Mouse (Mus musculus) heart, embryonic 11.5 days (tissue): ENCODE results near the gene Fstl3. TPM values are rescaled to one million over a fixed set of nuclear protein-coding genes. Genes with fewer than 3 reads are reported as not detected.

Experiments
- ATAC-seq: fragments of 200-750 bp; cut with Nextera tagmentation; replicated peaks from 2 replicates; pipeline ENCODE4 v1.8.0; 2017; ENCODE audit warnings: moderate library complexity; ENCODE audit not compliant: insufficient number of reproducible peaks, low FRiP score, low TSS enrichment
- H3K27ac ChIP-seq: fragments of 300-500 bp; sonication (generic); 2 replicates; pipeline ENCODE4 v1.5.1; 2014; ENCODE audit warnings: mild to moderate bottlenecking, low read depth, low read length
- H3K27me3 ChIP-seq: fragments of 300-500 bp; sonication (generic); 2 replicates; pipeline ENCODE4 v1.6.1; 2014; ENCODE audit warnings: mild to moderate bottlenecking, low read length, mixed read lengths; ENCODE audit not compliant: control insufficient read depth, insufficient read depth
- H3K36me3 ChIP-seq: fragments of 300-500 bp; sonication (generic); 2 replicates; pipeline ENCODE4 v1.6.1; 2014; ENCODE audit warnings: mild to moderate bottlenecking, low read length, moderate library complexity, mixed read lengths; ENCODE audit not compliant: control insufficient read depth, insufficient read depth
- H3K4me1 ChIP-seq: fragments of 300-500 bp; sonication (generic); 2 replicates; pipeline ENCODE4 v1.6.1; 2014; ENCODE audit warnings: low read length; ENCODE audit not compliant: control insufficient read depth, insufficient read depth
- H3K4me2 ChIP-seq: fragments of 300-500 bp; sonication (generic); 2 replicates; pipeline ENCODE4 v1.6.1; 2014; ENCODE audit warnings: mild to moderate bottlenecking, moderate library complexity
- H3K4me3 ChIP-seq: fragments of 300-500 bp; sonication (generic); 2 replicates; pipeline ENCODE4 v1.5.1; 2014; ENCODE audit warnings: low read depth, low read length
- H3K9ac ChIP-seq: fragments of 300-500 bp; sonication (generic); 2 replicates; pipeline ENCODE4 v1.6.1; 2014; ENCODE audit warnings: mild to moderate bottlenecking, low read depth, low read length, moderate library complexity
- H3K9me3 ChIP-seq: fragments of 300-500 bp; sonication (generic); replicated peaks from 2 replicates; pipeline ENCODE4 v1.6.1; 2016; ENCODE audit warnings: low read length; ENCODE audit not compliant: control insufficient read depth
- WGBS: fragments of 180-500 bp; shearing (Covaris S2); extraction: QIAGEN DNeasy Blood & Tissue Kit; methylation state at CpG from one replicate; pipeline ENCODE4 v1.1.7; 2014; ENCODE audit not compliant: insufficient replicate concordance; 5-methylcytosine and 5-hydroxymethylcytosine counted together
- polyA plus RNA-seq: library from polyadenylated mRNA; unstranded; fragments of >200 nt; fragmentation: Nextera tagmentation; extraction: Ambion mirVana; gene quantifications from 2 replicates; pipeline ENCODE4 v1.2.1, GENCODE M21; 2014

The Fstl3 gene
- polyA plus RNA-seq, 1 experiment from 2014 or later: 11.4 TPM

DNA sequence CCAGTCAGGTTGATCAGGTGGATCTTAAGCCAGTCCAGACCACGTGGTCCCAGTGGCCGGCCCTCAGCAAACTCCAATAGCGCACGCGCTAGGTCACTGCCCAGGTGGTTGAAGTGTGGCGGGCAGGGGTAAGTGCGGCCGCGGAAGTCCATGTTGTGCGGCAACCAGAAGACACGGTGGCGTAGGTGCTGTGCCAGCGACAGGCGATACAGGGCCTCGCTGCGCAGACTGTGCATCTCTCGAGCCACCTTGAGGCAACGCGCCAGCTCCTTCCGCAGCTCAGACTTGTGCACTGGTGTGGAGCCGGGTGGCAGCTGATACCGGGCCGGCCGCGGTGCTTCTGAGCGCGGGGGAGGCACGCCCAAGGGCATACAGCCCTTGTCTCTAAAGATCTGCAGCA, 37.8 kb upstream of the Fstl3 start:
- H3K4me2 ChIP-seq: no peak overlapping the region
- H3K9me3 ChIP-seq: peaks cover 58% of the 10 kb centered on the region
- H3K9ac ChIP-seq: no peak overlapping the region
- no peak for ATAC-seq
- peaks cover 79% of the 10 kb centered on the region for H3K36me3 ChIP-seq
- peaks cover 24% of the 10 kb centered on the region for H3K27me3 ChIP-seq
- H3K27ac ChIP-seq: no peak overlapping the region
- H3K4me1 ChIP-seq: peaks cover 3% of the 10 kb centered on the region; the same call in 1 of the 2 replicates
- 96% methylated on average over 28 of the region's 28 CpGs for WGBS
- no peak overlapping the region for H3K4me3 ChIP-seq

DNA sequence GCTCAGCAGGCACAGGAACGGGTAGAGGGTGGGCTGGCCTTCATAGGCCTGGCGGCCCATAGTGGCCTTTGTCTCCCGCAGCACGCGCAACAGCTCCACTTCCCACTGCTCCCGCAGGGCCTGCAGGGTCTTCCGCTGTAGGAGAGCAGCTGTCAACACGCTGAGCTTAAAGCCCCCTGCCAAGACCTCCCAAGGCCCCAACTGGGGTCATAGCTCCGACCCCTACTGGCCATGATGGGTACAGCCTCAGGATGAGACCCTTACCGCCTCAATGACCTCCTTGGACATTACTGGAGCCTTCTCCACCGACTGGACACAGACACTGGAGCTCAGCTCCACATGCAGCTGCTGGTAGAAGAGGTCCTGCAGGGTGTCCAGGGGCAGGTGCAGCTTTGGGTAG, 36.2 kb upstream of the Fstl3 start:
- H3K9me3 ChIP-seq: peaks cover 51% of the 10 kb centered on the region
- 75% methylated on average over 11 of the region's 11 CpGs for WGBS
- H3K9ac ChIP-seq: no peak overlapping the region
- H3K27ac ChIP-seq: no peak overlapping the region
- H3K27me3 ChIP-seq: peaks cover 10% of the 10 kb centered on the region
- no peak overlapping the region for H3K4me2 ChIP-seq
- peaks cover 75% of the 10 kb centered on the region for H3K36me3 ChIP-seq
- 0 out of 2 replicates have a peak overlapping the region, but pooled peaks have one; percentile 8 for H3K4me3 ChIP-seq
- no peak for ATAC-seq
- H3K4me1 ChIP-seq: peaks cover 7% of the 10 kb centered on the region

DNA sequence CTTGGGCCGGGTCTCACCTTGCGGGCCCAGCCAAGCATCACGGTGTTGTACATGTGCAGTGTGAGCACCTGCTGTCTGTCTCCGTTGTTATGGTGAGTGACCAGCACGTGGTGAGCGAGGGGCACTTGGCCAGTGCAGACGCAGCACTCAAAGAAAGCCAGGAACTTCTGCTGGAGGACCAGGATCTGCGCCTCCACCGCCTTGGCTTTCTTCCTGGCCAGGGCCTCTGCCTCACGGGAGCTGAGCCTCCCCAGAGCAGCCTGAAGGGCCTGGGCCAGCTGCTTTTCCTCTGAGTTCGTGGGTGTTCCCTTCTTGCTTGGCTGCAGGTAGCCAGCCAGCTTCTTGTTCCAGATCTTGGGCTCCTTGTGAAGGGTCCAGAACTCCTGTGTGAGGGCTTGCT, 33.9 kb upstream of the Fstl3 start:
- H3K27me3 ChIP-seq: no peaks in the 10 kb centered on the region
- peaks cover 33% of the 10 kb centered on the region for H3K9me3 ChIP-seq
- H3K36me3 ChIP-seq: peaks cover 52% of the 10 kb centered on the region
- H3K4me3 ChIP-seq: no peak overlapping the region
- H3K4me2 ChIP-seq: no peak overlapping the region
- peaks cover 7% of the 10 kb centered on the region for H3K4me1 ChIP-seq
- no peak for ATAC-seq
- WGBS: 88% methylated on average over 11 of the region's 11 CpGs
- no peak overlapping the region for H3K9ac ChIP-seq
- no peak overlapping the region for H3K27ac ChIP-seq

DNA sequence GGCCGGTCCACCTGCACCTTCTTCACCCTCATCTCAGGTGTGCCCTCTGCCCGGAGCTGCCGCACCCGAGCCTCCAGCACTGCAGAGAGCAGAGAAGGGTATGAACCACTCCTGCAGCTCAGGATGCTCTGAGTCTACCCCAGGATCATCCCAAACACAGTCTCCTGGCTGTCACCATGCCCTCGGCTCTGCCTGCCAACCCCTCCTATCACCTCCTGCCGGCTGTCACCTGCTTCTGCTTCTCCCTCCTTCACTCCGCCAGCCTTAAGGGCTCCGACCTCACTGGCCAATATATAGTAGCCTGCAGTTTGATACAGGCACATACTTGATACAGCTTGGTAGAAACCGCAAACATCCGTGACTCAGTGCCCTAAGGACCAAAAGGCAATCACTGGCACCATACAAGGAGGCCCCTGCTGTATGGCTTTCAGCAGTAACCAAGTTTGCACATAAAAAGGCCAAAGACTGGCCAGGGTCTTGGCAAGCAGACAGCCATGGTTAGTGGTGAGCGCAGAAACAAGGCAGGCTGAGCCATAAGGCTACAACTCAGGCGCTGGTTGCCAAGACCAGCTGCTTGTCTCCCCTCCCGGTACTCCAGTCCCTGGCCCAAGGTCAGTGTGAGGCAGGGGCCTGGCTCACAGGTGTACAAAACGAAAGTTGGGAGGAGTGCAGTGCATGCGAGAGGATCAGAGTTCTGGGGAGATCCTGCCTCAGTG, 33.3 kb upstream of the Fstl3 start:
- 95% methylated on average over 15 of the region's 15 CpGs for WGBS
- no peak overlapping the region for H3K4me2 ChIP-seq
- H3K4me1 ChIP-seq: peaks cover 7% of the 10 kb centered on the region
- peaks cover 27% of the 10 kb centered on the region for H3K9me3 ChIP-seq
- H3K27me3 ChIP-seq: no peaks in the 10 kb centered on the region
- H3K4me3 ChIP-seq: no peak overlapping the region
- ATAC-seq: no peak
- H3K27ac ChIP-seq: no peak overlapping the region
- no peak overlapping the region for H3K9ac ChIP-seq
- peaks cover 45% of the 10 kb centered on the region for H3K36me3 ChIP-seq

DNA sequence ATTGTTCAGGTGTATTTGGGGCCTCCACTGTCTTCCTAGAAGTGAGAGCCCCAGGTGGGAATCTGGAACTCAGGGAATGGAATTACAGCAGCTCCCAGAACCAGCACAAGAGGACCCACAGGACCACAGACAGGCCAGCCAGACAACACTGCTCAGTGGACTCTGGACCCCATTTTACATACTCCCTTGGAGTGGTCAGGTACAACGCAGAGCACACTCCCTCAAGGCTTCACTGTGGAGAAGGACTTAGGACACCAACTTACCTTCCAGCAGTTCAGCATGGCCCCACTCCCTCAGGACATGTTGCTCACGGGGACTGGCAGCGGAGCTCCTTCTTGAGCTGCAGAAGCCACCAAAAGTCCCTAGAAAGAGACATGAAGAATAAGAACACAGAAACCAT, 31.7 kb upstream of the Fstl3 start:
- Histone ChIP-seq H3K9ac (no peak overlapping the region), H3K27ac (no peak overlapping the region), H3K9me3 (peaks cover 10% of the 10 kb centered on the region), H3K4me1 (peaks cover 7% of the 10 kb centered on the region), H3K4me3 (no peak overlapping the region), H3K36me3 (peaks cover 29% of the 10 kb centered on the region), H3K4me2 (peak overlapping the region; percentile 81), H3K27me3 (no peaks in the 10 kb centered on the region)
- ATAC-seq: no peak
- WGBS: 92% methylated on average over 3 of the region's 3 CpGs

DNA sequence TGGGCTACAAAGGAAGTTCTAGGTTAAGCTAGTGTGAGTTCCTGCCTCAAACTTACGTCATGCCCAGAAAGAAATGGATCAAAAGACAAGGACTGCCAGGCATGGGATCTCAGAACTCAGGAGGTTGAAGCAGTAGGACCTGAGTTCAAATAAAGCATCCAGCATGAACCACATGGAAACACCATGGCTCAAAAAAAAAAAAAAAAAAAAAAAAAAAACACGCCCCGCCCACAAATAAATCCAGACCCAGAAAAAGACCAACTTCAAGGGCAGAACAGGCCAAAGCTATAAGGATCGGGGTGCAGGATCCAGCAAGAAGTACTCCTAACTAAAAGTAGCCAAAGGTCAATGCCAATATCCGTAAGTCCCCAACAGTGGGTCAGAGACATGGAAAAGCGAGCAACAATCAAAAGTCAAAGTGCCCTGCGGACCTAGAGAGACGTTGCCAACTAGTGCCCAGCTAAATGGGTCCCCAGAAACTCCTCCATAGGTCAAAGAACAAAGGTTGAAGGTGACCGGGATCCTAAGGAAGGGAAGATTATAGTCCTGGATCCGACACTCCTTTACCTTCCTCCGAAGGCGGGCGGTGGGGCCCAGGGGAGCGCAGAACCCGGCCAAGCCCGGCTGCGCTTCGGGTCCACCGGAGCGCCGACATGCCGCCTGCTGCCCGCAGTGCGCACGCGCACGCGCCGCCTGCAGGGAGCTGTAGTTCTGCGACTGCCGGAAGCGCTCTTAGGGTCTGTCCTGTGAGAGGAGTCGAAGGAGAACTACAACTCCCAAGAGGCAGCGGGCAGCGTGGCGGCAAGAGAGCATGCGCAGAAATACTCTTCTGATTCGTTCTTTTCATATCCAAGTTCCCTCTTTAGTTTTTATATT, 30.9 kb upstream of the Fstl3 start, which contains the start of gene Polrmt:
Gene Polrmt, minus strand, starts transcription at position 684 of the 876 bp plus-strand sequence.
- WGBS: 3% methylated on average over 38 of the region's 38 CpGs
- peak within 1 kb of the TSS; percentile 73 for H3K9ac ChIP-seq
- H3K4me2 ChIP-seq: peak within 1 kb of the TSS; percentile 81
- peak within 1 kb of the TSS; percentile 64 for H3K4me3 ChIP-seq
- ATAC-seq: peak; percentile 89
- H3K27me3 ChIP-seq: no peaks in the 10 kb centered on the region
- H3K9me3 ChIP-seq: peaks cover 3% of the 10 kb centered on the region
- peaks cover 22% of the 10 kb centered on the region for H3K36me3 ChIP-seq
- peaks cover 7% of the 10 kb centered on the region for H3K4me1 ChIP-seq
- H3K27ac ChIP-seq: peak within 1 kb of the TSS; percentile 41; the same call in 1 of the 2 replicates

DNA sequence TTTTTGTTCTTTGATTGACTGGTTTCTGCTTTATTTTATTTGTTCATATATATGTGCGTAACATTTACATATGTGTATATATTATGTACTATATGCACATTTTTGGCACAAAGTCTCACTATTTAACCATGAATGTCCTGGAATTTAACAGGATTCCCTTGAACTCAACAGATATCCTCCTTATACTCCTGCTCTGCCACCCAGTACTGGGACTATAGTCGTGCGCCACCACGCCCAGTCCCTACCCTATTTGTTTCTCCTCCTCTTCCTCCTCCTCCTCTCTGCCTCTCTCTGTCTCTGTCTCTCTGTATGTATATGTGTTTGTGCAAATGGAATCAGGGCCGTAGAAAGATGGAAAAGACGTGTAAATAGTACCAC, 30.3 kb upstream of the Fstl3 start:
- Histone ChIP-seq H3K27me3 (no peaks in the 10 kb centered on the region), H3K9me3 (no peaks in the 10 kb centered on the region), H3K4me2 (peak overlapping the region; percentile 81), H3K4me3 (no peak overlapping the region; the same call in 1 of the 2 replicates), H3K36me3 (peaks cover 16% of the 10 kb centered on the region), H3K27ac (0 out of 2 replicates have a peak overlapping the region, but pooled peaks have one; percentile 35), H3K4me1 (peaks cover 7% of the 10 kb centered on the region), H3K9ac (peak overlapping the region; percentile 58; the same call in 1 of the 2 replicates)
- ATAC-seq: no peak
- WGBS: 20% methylated on average over 6 of the region's 6 CpGs

DNA sequence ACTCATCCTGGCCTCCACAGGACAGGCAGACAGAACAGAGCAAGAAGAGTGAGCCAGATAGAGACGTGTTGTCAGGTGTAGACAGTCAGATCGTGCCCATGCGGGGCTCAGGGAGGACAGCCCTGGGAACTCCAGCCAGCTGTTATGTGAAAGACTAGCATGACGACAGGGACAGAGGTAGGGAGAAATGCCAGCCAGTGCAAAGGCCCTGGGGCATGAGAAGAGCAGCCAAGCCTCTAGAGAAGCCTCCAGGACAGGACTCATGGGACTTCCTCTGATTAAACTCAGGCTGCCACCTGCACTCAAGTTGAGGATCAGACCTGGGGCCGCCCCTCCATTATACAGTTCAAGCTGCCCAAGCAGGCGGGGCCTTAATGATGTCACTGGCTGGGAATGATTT, 28.6 kb upstream of the Fstl3 start:
- Histone ChIP-seq H3K9me3 (no peaks in the 10 kb centered on the region), H3K4me1 (peaks cover 7% of the 10 kb centered on the region), H3K36me3 (peaks cover 2% of the 10 kb centered on the region; the same call in 1 of the 2 replicates), H3K27me3 (no peaks in the 10 kb centered on the region), H3K4me2 (no peak overlapping the region), H3K4me3 (no peak overlapping the region), H3K27ac (no peak overlapping the region), H3K9ac (no peak overlapping the region)
- WGBS: 70% methylated on average over 6 of the region's 6 CpGs
- no peak for ATAC-seq
